Mouse (Mus musculus) spleen, adult 2 months (tissue): ENCODE measurements at regions not wholly inside any gene's neighbourhood (a gene's known extent, or its start where the extent isn't known, plus 50 kb on each side); places are given as distances from the start of the nearest gene placed in this dataset.

Experiments
- CTCF ChIP-seq: fragments of 200-500 bp; IDR thresholded peaks from 2 replicates; pipeline ENCODE4 v1.5.1; 2011; ENCODE audit warnings: mild to moderate bottlenecking, inconsistent platforms; ENCODE audit not compliant: insufficient read depth, insufficient read length, insufficient replicate concordance; ENCODE audit errors: extremely low read depth
- POLR2A ChIP-seq: fragments of 200-500 bp; IDR thresholded peaks from 2 replicates; pipeline ENCODE4 v1.6.1; 2011; ENCODE audit warnings: low read depth, low read length, inconsistent platforms

- no peak for TF ChIP-seq POLR2A
- no peak for TF ChIP-seq CTCF
Measured at GRCm38 (mm10) chr2:48498047-48498723, 315.7 kb upstream of the Acvr2a start.
